Mouse (Mus musculus) monocyte, adult 5-6 weeks (primary cell): ENCODE results near the gene Tbck. TPM values are rescaled to one million over a fixed set of nuclear protein-coding genes. Genes with fewer than 3 reads are reported as not detected.

Experiments used
- ATAC-seq: fragments of 153-309, 156-312 bp; replicated peaks from 2 replicates; pipeline ENCODE4 v1.8.0; 2017; ENCODE audit warnings: mild to moderate bottlenecking; ENCODE audit not compliant: low TSS enrichment, insufficient number of reproducible peaks, severe bottlenecking, poor library complexity, low FRiP score
- total RNA-seq: library from RNA; stranded (forward); fragments of 200-1000, 200-491, 200-594 nt; gene quantifications from 3 replicates; pipeline ENCODE4 v1.2.3, GENCODE M21; 2017

Tbck gene
- total RNA-seq, 1 experiment from 2014 or later, result 18.7 TPM

- ATAC-seq, result no peak
Observed at GRCm38 (mm10) chr3:132886419-132887050, 202.6 kb downstream of the Tbck start.

- ATAC-seq, result no peak
Observed at GRCm38 (mm10) chr3:132887074-132887848, 203.3 kb downstream of the Tbck start.

Other genes starting within 250 kb of the Tbck start
- not detected in 3 replicates for gene Gimd1, start 54.3 kb upstream of the Tbck start, total RNA-seq
- gene Aimp1, start 226 bp downstream of the Tbck start, total RNA-seq, result 81.9 to 113 TPM (median 96.3 TPM) in 3 replicates